Mouse (Mus musculus) erythroblast, embryonic 14.5 days (primary cell): ENCODE measurements around the gene Gfod1.

ENCODE experiments used
- GATA1 ChIP-seq: IDR thresholded peaks from 2 replicates; pipeline ENCODE4 v1.6.1; 2012; ENCODE audit warnings: low read length, inconsistent platforms, mixed read lengths
- TAL1 ChIP-seq: IDR thresholded peaks from 3 replicates; pipeline ENCODE4 v1.6.1; 2012; ENCODE audit warnings: low read length, inconsistent platforms, mixed read lengths

GRCm38 (mm10) chr13:43230238-43230637 lies 73.7 kb downstream of the Gfod1 start:
- no peak for TF ChIP-seq GATA1
- TF ChIP-seq TAL1 = no peak
